Mouse (Mus musculus) bone marrow macrophage, adult 2 months (primary cell): Measurements from ENCODE around the gene Terf2.

Experiments
- CTCF ChIP-seq: IDR thresholded peaks from 2 replicates; pipeline ENCODE4 v1.5.1; 2012; ENCODE audit warnings: low read depth, mild to moderate bottlenecking, low read length, moderate library complexity
- POLR2A ChIP-seq: IDR thresholded peaks from 2 replicates; pipeline ENCODE4 v1.6.1; 2012; ENCODE audit warnings: mild to moderate bottlenecking, low read depth, low read length, borderline replicate concordance

GRCm38 (mm10) chr8:107035641-107036040 lies 60.7 kb downstream of the Terf2 start:
- TF ChIP-seq CTCF (no peak), POLR2A (no peak)
